Mouse (Mus musculus): ENCODE measurements at regions not wholly inside any gene's neighbourhood (a gene's known extent, or its start where the extent isn't known, plus 50 kb on each side); places are given as distances from the start of the nearest gene placed in this dataset.

DNA sequence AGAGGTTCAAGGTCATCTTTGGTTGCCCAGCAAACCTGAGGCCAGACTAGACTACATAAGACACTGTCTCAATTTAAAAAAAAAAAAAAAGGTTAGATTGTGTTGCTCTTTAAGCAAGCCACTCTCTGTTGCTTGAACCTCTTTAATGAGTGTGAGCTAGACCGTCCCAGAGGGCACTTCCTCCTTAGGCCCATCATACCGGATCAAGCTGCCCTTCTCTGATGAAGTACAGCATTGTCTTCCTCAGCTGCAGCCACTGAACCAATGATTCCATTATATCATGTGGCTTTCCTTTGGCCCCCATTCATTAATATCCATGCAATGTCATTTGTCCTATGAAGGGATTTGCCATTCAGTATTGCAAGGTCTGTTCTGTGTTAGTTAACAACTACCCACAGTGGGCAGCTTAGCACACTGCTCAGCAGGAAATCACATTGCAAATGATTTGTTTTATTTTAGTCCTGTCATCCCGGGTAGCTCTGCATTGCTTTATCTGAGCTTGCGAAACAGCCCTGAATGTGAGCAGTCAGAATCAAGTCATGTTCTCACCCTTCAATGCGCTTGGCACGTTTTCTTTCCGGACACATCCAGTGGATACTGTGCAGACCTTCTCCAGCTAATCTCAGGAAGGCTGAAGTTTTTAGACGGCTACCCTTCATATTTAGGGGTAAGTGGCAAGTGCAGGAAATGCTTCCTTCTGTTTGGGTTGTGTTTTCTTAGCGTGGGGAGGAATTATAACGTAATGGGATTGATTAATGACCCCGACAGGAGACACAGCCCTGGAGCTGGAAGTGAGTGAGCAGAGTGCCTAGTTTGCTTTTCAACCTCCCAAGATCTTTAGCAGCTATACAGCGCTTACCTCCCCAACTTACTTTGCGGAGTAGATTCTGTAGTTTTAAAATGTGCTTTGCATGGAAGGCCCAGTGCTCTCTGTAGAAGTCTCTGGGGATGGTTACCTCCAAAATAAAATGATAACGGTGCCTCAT, 82.2 kb upstream of the Slc25a13 start:
- TF ChIP-seq POLR2A (IDR thresholded peaks at IDR 0.05; ENCODE audit: control insufficient read depth, extremely low read depth, insufficient read depth, low read length, poor library complexity) (no peak), CTCF (IDR thresholded peaks at IDR 0.05; ENCODE audit: borderline replicate concordance, control insufficient read depth, extremely low read depth, insufficient read depth, low read length, poor library complexity) (no peak)
